Mouse (Mus musculus) forebrain, postnatal 0 days (tissue): ENCODE results near the gene Cstf3. TPM values are rescaled to one million over a fixed set of nuclear protein-coding genes. Genes with fewer than 3 reads are reported as not detected.

Experiments used
- ATAC-seq: fragments of 200-750 bp; cut with Nextera tagmentation; 2 replicates; pipeline ENCODE4 v1.8.0; 2017; ENCODE audit warnings: mild to moderate bottlenecking, moderate library complexity
- DNase-seq: peaks from one replicate; pipeline ENCODE4 v3.0.0-alpha.2; 2015
- H3K27ac ChIP-seq: fragments of 300-500 bp; sonication (generic); 2 replicates; pipeline ENCODE4 v1.5.1; 2014; ENCODE audit warnings: low read depth, mild to moderate bottlenecking, antibody characterized with exemption, low read length, moderate library complexity, mixed read lengths
- H3K27me3 ChIP-seq: fragments of 300-500 bp; sonication (generic); 2 replicates; pipeline ENCODE4 v1.6.1; 2014; ENCODE audit warnings: mild to moderate bottlenecking, low read length, mixed read lengths; ENCODE audit not compliant: insufficient read depth
- H3K36me3 ChIP-seq: fragments of 300-500 bp; sonication (generic); 2 replicates; pipeline ENCODE4 v1.6.1; 2014; ENCODE audit warnings: mild to moderate bottlenecking, moderate library complexity; ENCODE audit not compliant: insufficient read depth
- H3K4me1 ChIP-seq: fragments of 300-500 bp; sonication (generic); 2 replicates; pipeline ENCODE4 v1.6.1; 2014; ENCODE audit warnings: antibody characterized with exemption; ENCODE audit not compliant: insufficient read depth
- H3K4me2 ChIP-seq: fragments of 300-500 bp; sonication (generic); 2 replicates; pipeline ENCODE4 v1.6.1; 2014; ENCODE audit warnings: low read depth, mild to moderate bottlenecking, moderate library complexity
- H3K4me3 ChIP-seq: fragments of 300-500 bp; sonication (generic); 2 replicates; pipeline ENCODE4 v1.5.1; 2014; ENCODE audit warnings: low read depth, low read length, mixed read lengths
- H3K9ac ChIP-seq: fragments of 300-500 bp; sonication (generic); 2 replicates; pipeline ENCODE4 v1.6.1; 2014; ENCODE audit warnings: mild to moderate bottlenecking
- H3K9me3 ChIP-seq: fragments of 300-500 bp; sonication (generic); 2 replicates; pipeline ENCODE4 v1.6.1; 2016; ENCODE audit warnings: low read length
- CTCF ChIP-seq: sonication (generic); IDR thresholded peaks from 2 replicates; pipeline ENCODE4 v1.5.1; 2016; ENCODE audit warnings: antibody characterized with exemption, control low read depth, low read depth
- WGBS: fragments of 180-500 bp; shearing (Covaris S2); extraction: QIAGEN DNeasy Blood & Tissue Kit; methylation state at CpG from one replicate; pipeline ENCODE4 v1.1.7; 2014; 5-methylcytosine and 5-hydroxymethylcytosine counted together
- polyA plus RNA-seq: library from polyadenylated mRNA; unstranded; fragments of >200 nt; fragmentation: Nextera tagmentation; extraction: Ambion mirVana; gene quantifications from 2 replicates; pipeline ENCODE4 v1.2.1, GENCODE M21; 2015
- total RNA-seq: library from RNA; depleted of rRNA; stranded (reverse); fragments of >200 nt; gene quantifications from 2 replicates; pipeline ENCODE4 v1.2.3, GENCODE M21; 2014

The Cstf3 gene
- total and polyA plus RNA-seq, 2 experiments from 2014 or later = 33.5 to 65.3 TPM

DNA sequence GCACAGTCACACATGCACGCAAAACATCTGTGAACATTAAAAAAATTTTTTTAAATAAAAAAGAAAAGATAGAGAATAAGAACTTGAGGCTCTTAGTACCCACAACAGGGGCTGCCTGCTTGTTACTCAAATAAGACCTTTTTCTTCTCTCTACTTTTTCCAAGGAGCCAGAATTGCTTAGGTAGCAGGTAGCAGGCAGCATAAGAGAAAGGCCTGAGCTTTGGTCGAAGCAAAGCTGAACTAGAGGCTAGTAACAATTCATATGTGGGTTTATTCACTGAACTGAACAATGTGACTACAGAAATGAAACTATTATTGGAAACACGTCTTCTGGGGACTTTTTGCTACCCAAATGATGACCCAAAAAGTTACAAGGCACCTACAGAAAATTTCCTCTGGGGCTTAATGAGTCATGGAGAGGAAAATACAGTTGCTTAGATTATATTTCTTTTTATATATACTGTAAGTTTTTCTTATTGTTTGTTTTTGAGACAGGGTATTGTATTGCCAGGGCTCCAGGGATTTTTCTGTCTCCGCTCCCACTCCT is 28.3 kb upstream of the Cstf3 start:
- Histone ChIP-seq H3K9me3 (no peaks in the 10 kb centered on the region), H3K4me1 (no peaks in the 10 kb centered on the region), H3K4me3 (no peak overlapping the region), H3K27ac (no peak overlapping the region), H3K27me3 (no peaks in the 10 kb centered on the region), H3K36me3 (no peaks in the 10 kb centered on the region), H3K9ac (no peak overlapping the region), H3K4me2 (no peak overlapping the region)
- 82% methylated on average over 4 of the region's 4 CpGs for WGBS
- DNase-seq (no peak), ATAC-seq (no peak)
- TF ChIP-seq CTCF = no peak

GRCm38 (mm10) chr2:104572066-104572465 is 18.3 kb upstream of the Cstf3 start:
- no peak for ATAC-seq
- Histone ChIP-seq H3K36me3 (no peaks in the 10 kb centered on the region), H3K4me3 (no peak overlapping the region), H3K27me3 (no peaks in the 10 kb centered on the region), H3K9me3 (no peaks in the 10 kb centered on the region), H3K4me2 (no peak overlapping the region), H3K27ac (no peak overlapping the region), H3K4me1 (no peaks in the 10 kb centered on the region), H3K9ac (no peak overlapping the region)
- no peak for TF ChIP-seq CTCF
- 55% methylated on average over 6 of the region's 6 CpGs for WGBS
- DNase-seq = no peak

GRCm38 (mm10) chr2:104576216-104576615 is 14.1 kb upstream of the Cstf3 start:
- H3K27me3 ChIP-seq = no peaks in the 10 kb centered on the region
- H3K9ac ChIP-seq = no peak overlapping the region
- H3K4me3 ChIP-seq = no peak overlapping the region
- no peaks in the 10 kb centered on the region for H3K36me3 ChIP-seq
- DNase-seq = no peak
- 72% methylated on average over 5 of the region's 5 CpGs for WGBS
- no peak for ATAC-seq
- no peak for TF ChIP-seq CTCF
- H3K9me3 ChIP-seq = no peaks in the 10 kb centered on the region
- H3K4me2 ChIP-seq = no peak overlapping the region
- no peaks in the 10 kb centered on the region for H3K4me1 ChIP-seq
- no peak overlapping the region for H3K27ac ChIP-seq

- H3K4me1 ChIP-seq = no peaks in the 10 kb centered on the region
- ATAC-seq (no peak), DNase-seq (no peak)
- no peaks in the 10 kb centered on the region for H3K36me3 ChIP-seq
- 78% methylated on average over 5 of the region's 5 CpGs for WGBS
- H3K27me3 ChIP-seq = no peaks in the 10 kb centered on the region
- H3K27ac ChIP-seq = no peak overlapping the region
- H3K4me3 ChIP-seq = no peak overlapping the region
- no peaks in the 10 kb centered on the region for H3K9me3 ChIP-seq
- no peak for TF ChIP-seq CTCF
- no peak overlapping the region for H3K9ac ChIP-seq
- no peak overlapping the region for H3K4me2 ChIP-seq
Measured at GRCm38 (mm10) chr2:104578021-104578420, 12.3 kb upstream of the Cstf3 start.

- Histone ChIP-seq H3K4me1 (no peaks in the 10 kb centered on the region), H3K9me3 (no peaks in the 10 kb centered on the region), H3K27ac (no peak overlapping the region), H3K36me3 (no peaks in the 10 kb centered on the region), H3K4me3 (no peak overlapping the region), H3K9ac (no peak overlapping the region), H3K27me3 (no peaks in the 10 kb centered on the region), H3K4me2 (no peak overlapping the region)
- ATAC-seq (no peak), DNase-seq (no peak)
- 82% methylated on average over 5 of the region's 5 CpGs for WGBS
- TF ChIP-seq CTCF = no peak
Measured at GRCm38 (mm10) chr2:104578836-104579604, 11.3 kb upstream of the Cstf3 start.

DNA sequence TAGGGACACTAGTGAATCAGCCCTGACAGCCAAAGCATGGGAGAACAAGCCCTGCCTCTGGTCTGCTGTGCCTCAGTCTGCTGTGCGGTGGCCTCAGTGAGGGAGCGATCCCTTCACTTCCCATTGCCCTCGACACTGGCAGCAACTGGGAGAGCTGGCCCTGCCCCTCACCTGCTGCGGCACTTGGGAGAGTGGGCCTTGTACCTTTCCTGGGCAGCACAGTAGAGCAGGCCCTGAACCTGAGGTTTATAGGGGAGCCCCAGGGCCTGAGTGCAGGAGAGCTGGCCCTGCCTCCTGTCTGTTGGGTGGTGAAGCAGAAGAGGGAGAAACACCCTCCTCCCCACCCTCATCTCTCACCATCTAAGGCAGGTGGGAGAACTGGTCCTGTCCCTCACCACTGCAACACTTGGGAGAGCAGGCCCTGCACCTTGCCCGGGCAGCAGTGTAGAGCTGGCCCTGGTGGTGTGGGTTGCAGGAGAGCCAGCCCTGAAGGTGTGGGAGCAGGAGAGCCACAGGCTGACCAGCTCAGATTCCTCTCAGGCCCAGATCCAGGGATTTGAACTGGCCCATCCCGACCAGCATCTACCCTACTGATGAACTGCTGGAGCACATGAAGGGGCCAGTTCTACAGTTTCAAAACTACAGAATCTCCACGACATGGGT is 10.4 kb upstream of the Cstf3 start:
- Histone ChIP-seq H3K27ac (no peak overlapping the region), H3K36me3 (no peaks in the 10 kb centered on the region), H3K4me1 (no peaks in the 10 kb centered on the region), H3K4me3 (no peak overlapping the region), H3K9ac (no peak overlapping the region), H3K27me3 (no peaks in the 10 kb centered on the region), H3K9me3 (no peaks in the 10 kb centered on the region), H3K4me2 (no peak overlapping the region)
- TF ChIP-seq CTCF = no peak
- ATAC-seq = no peak
- no peak for DNase-seq
- WGBS = 89% methylated on average over 7 of the region's 7 CpGs

GRCm38 (mm10) chr2:104581281-104581879 is 8.9 kb upstream of the Cstf3 start:
- 50% methylated on average over 9 of the region's 9 CpGs for WGBS
- Histone ChIP-seq H3K4me3 (no peak overlapping the region), H3K4me2 (no peak overlapping the region), H3K27ac (no peak overlapping the region), H3K27me3 (no peaks in the 10 kb centered on the region), H3K36me3 (no peaks in the 10 kb centered on the region), H3K9ac (no peak overlapping the region), H3K4me1 (no peaks in the 10 kb centered on the region), H3K9me3 (no peaks in the 10 kb centered on the region)
- DNase-seq (no peak), ATAC-seq (no peak)
- no peak for TF ChIP-seq CTCF
